Mouse (Mus musculus): ENCODE measurements around the gene 2410004B18Rik.
"Not testable (repeated sequence)": the region's sequence is repeated elsewhere in the genome, so short reads cannot be mapped to it uniquely, and the experiment has no call there.

Gene 2410004B18Rik

GRCm38 (mm10) chr3:145937505-145938404 lies at the start of gene 2410004B18Rik:
Gene 2410004B18Rik (plus strand): TSS chr3:145938014.
- DNase-seq: peak; percentile 85

GRCm38 (mm10) chr3:145890346-145891132 lies 47.3 kb upstream of the 2410004B18Rik start:
- peak; percentile 79 for DNase-seq

GRCm38 (mm10) chr3:145892451-145892850 lies 45.4 kb upstream of the 2410004B18Rik start:
- DNase-seq: no peak

- DNase-seq: no peak
These were observed 43.7 kb upstream of the 2410004B18Rik start for GRCm38 (mm10) chr3:145894131-145894530.

GRCm38 (mm10) chr3:145897749-145898148 lies 40.1 kb upstream of the 2410004B18Rik start:
- no peak for DNase-seq

GRCm38 (mm10) chr3:145899832-145900231 lies 38.0 kb upstream of the 2410004B18Rik start:
- no peak for DNase-seq

GRCm38 (mm10) chr3:145903530-145903929 lies 34.3 kb upstream of the 2410004B18Rik start:
- DNase-seq: no peak

- DNase-seq: no peak
These were observed 32.7 kb upstream of the 2410004B18Rik start for GRCm38 (mm10) chr3:145904850-145905776.

GRCm38 (mm10) chr3:145906582-145906981 lies 31.2 kb upstream of the 2410004B18Rik start:
- DNase-seq: no peak

- DNase-seq: no peak
These were observed 25.3 kb upstream of the 2410004B18Rik start for GRCm38 (mm10) chr3:145912512-145912911.

- no peak for DNase-seq
These were observed 24.6 kb upstream of the 2410004B18Rik start for GRCm38 (mm10) chr3:145913263-145913662.

- DNase-seq: not testable (repeated sequence)
These were observed 23.9 kb upstream of the 2410004B18Rik start for GRCm38 (mm10) chr3:145913942-145914341.

- no peak for DNase-seq
These were observed 21.4 kb upstream of the 2410004B18Rik start for GRCm38 (mm10) chr3:145916374-145916773.

GRCm38 (mm10) chr3:145916826-145917225 lies 21.0 kb upstream of the 2410004B18Rik start:
- DNase-seq: no peak

- no peak for DNase-seq
These were observed 15.6 kb upstream of the 2410004B18Rik start, which contains the start of gene Bcl10 for GRCm38 (mm10) chr3:145922019-145922854. Gene Bcl10 (plus strand): TSS chr3:145922804.

GRCm38 (mm10) chr3:145922971-145923370 lies 14.8 kb upstream of the 2410004B18Rik start:
- DNase-seq: no peak

GRCm38 (mm10) chr3:145923874-145924577 lies 13.8 kb upstream of the 2410004B18Rik start:
- DNase-seq: peak; percentile 100

GRCm38 (mm10) chr3:145924649-145925337 lies 13.0 kb upstream of the 2410004B18Rik start:
- peak; percentile 67 for DNase-seq

- DNase-seq: no peak
These were observed 12.3 kb upstream of the 2410004B18Rik start for GRCm38 (mm10) chr3:145925506-145925905.
